Mouse (Mus musculus) olfactory bulb, adult 2 months (tissue): ENCODE measurements at regions not wholly inside any gene's neighbourhood (a gene's known extent, or its start where the extent isn't known, plus 50 kb on each side); places are given as distances from the start of the nearest gene placed in this dataset.

Source experiments
- CTCF ChIP-seq: fragments of 200-500 bp; IDR thresholded peaks from 2 replicates; pipeline ENCODE4 v1.5.1; 2012; ENCODE audit warnings: low read depth, mild to moderate bottlenecking, low read length, moderate library complexity; ENCODE audit not compliant: insufficient read depth
- POLR2A ChIP-seq: fragments of 200-500 bp; IDR thresholded peaks from 2 replicates; pipeline ENCODE4 v1.6.1; 2012; ENCODE audit warnings: mild to moderate bottlenecking, low read depth, low read length, moderate library complexity; ENCODE audit not compliant: insufficient read depth

DNA sequence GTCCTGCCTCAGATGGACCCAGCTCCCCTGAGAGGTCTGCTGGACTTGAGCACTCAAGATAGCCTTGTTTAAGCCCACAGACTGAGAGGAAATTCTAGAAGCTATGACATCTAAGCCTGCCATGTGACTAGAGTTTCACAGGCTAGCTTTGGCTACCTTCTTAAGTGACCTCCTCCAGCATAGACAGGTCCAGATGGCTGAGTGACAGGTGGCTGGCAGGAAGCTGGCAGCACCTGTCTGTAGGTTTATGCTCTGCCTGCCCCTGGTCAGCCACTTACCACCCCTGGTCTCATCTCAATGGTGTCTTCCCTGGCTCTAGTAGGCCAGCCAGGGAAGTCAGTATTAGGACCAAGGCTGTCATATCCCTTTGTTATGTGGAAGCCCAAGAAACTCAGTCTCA, 165.9 kb downstream of the Rplp1 start:
- TF ChIP-seq POLR2A (no peak), CTCF (no peak)
